Mouse (Mus musculus) megakaryocyte, embryonic 14.5 days (primary cell): ENCODE measurements around the gene I0C0044D17Rik.

Source experiments
- FLI1 ChIP-seq: IDR thresholded peaks from 2 replicates; pipeline ENCODE4 v1.6.1; 2012; ENCODE audit warnings: low read length, inconsistent platforms, mixed read lengths
- GATA1 ChIP-seq: IDR thresholded peaks from 3 replicates; pipeline ENCODE4 v1.6.1; 2012; ENCODE audit warnings: mixed read lengths, low read length, inconsistent platforms, borderline replicate concordance

- no peak for TF ChIP-seq GATA1
- TF ChIP-seq FLI1, result no peak
These were observed 12.9 kb upstream of the I0C0044D17Rik start for GRCm38 (mm10) chr4:98836519-98836918.
